Mouse (Mus musculus) forebrain, embryonic 11.5 days (tissue): ENCODE results near the gene Brpf1. TPM values are rescaled to one million over a fixed set of nuclear protein-coding genes. Genes with fewer than 3 reads are reported as not detected.

ENCODE experiments used
- ATAC-seq: fragments of 200-750 bp; cut with Nextera tagmentation; replicated peaks from 2 replicates; pipeline ENCODE4 v1.8.0; 2017; ENCODE audit warnings: moderate TSS enrichment; ENCODE audit not compliant: low FRiP score
- DNase-seq: peaks from one replicate; pipeline ENCODE4 v3.0.0-alpha.2; 2017; ENCODE audit warnings: low spot score
- H3K27ac ChIP-seq: fragments of 300-500 bp; sonication (generic); 2 replicates; pipeline ENCODE4 v1.5.1; 2014; ENCODE audit warnings: low read depth, low read length
- H3K27me3 ChIP-seq: fragments of 300-500 bp; sonication (generic); 2 replicates; pipeline ENCODE4 v1.6.1; 2014; ENCODE audit warnings: mild to moderate bottlenecking, low read length, mixed read lengths; ENCODE audit not compliant: control insufficient read depth, insufficient read depth
- H3K36me3 ChIP-seq: fragments of 300-500 bp; sonication (generic); 2 replicates; pipeline ENCODE4 v1.6.1; 2014; ENCODE audit warnings: mild to moderate bottlenecking, low read length, moderate library complexity, mixed read lengths; ENCODE audit not compliant: control insufficient read depth, insufficient read depth
- H3K4me1 ChIP-seq: fragments of 300-500 bp; sonication (generic); replicated peaks from 2 replicates; pipeline ENCODE4 v1.6.1; 2014; ENCODE audit warnings: low read length, mixed read lengths; ENCODE audit not compliant: control insufficient read depth, insufficient read depth
- H3K4me2 ChIP-seq: fragments of 300-500 bp; sonication (generic); 2 replicates; pipeline ENCODE4 v1.6.1; 2014; ENCODE audit warnings: low read depth, mild to moderate bottlenecking, low read length, moderate library complexity, mixed read lengths; ENCODE audit not compliant: severe bottlenecking
- H3K4me3 ChIP-seq: fragments of 300-500 bp; sonication (generic); 2 replicates; pipeline ENCODE4 v1.5.1; 2014; ENCODE audit warnings: low read depth, low read length
- H3K9ac ChIP-seq: fragments of 300-500 bp; sonication (generic); 2 replicates; pipeline ENCODE4 v1.6.1; 2014; ENCODE audit warnings: low read length
- H3K9me3 ChIP-seq: fragments of 300-500 bp; sonication (generic); 2 replicates; pipeline ENCODE4 v1.6.1; 2016; ENCODE audit warnings: low read length, mixed read lengths; ENCODE audit not compliant: control insufficient read depth
- WGBS: fragments of 180-500 bp; shearing (Covaris S2); extraction: QIAGEN DNeasy Blood & Tissue Kit; methylation state at CpG from one replicate; pipeline ENCODE4 v1.1.7; 2014; 5-methylcytosine and 5-hydroxymethylcytosine counted together
- polyA plus RNA-seq: library from polyadenylated mRNA; unstranded; fragments of >200 nt; fragmentation: Nextera tagmentation; extraction: Ambion mirVana; gene quantifications from 2 replicates; pipeline ENCODE4 v1.2.1, GENCODE M21; 2014

Brpf1 gene
- polyA plus RNA-seq: 31.9 and 35.4 TPM in 2 replicates

DNA sequence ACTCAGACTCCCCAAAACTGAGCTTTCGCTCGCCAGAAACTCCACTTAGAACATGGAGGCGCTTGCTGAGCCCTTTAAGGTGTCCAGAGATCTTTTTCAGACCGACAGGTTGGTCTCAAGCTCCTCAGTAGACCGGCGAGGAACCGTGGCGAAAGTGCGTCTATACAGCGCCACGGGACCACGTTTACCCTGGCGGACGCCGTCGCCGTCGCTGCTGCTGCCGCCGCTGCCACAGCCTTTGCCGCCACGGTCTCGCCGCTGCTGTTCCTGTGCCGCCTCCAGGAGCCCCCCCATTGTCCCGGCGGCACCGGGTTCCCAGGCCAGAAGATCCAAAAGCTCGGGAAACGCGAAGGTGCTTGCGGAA, at the start of gene Brpf1:
Brpf1 (plus strand) TSS at position 152 of the 364 bp plus-strand sequence.
- under 1% methylated on average over 32 of the region's 32 CpGs for WGBS

DNA sequence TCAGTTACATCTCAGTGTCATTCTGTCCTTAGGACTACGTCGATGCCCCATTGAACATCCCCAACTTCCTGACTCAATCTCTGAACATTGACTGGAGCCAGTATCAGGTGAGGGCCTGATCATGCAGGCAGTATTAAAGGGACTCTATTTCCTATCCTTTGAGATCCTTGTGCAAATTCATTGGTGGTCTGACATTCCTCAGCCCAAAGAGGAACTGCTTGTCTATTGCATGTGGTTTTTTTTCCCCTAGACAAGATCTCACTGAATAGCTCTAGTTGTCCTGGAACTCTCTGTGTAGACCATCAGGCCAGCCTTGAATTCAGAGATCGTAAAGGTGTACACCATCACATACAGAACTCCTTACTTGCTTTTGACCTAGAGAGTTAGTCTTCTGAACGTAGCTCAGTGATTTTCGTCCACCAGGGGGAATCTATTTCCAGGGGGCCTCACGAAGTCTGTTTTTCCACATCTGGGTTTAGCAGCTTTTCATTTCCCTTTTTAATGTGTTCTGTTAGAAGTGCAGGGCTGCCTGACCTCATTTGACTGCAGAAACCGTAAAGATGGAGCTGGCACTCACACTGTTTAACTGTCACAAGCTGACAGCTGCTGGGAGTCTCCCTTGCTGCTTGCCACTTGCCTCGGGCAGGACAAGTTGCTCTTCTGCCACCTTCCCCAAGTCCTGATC, 45.6 kb upstream of the Brpf1 start:
- DNase-seq (no peak), ATAC-seq (no peak)
- no peaks in the 10 kb centered on the region; the same call in 1 of the 2 replicates for H3K36me3 ChIP-seq
- no peak overlapping the region for H3K4me3 ChIP-seq
- no peak overlapping the region for H3K27ac ChIP-seq
- no peak overlapping the region for H3K4me2 ChIP-seq
- H3K4me1 ChIP-seq: no peaks in the 10 kb centered on the region
- no peaks in the 10 kb centered on the region for H3K27me3 ChIP-seq
- H3K9ac ChIP-seq: no peak overlapping the region
- H3K9me3 ChIP-seq: no peaks in the 10 kb centered on the region
- WGBS: 89% methylated on average over 8 of the region's 8 CpGs

More for the DNA sequence above, at the start of gene Brpf1:
- ATAC-seq: peak; percentile 69
- Histone ChIP-seq H3K4me1 (peaks cover 6% of the 10 kb centered on the region; the same call in 1 of the 2 replicates), H3K27ac (peak within 1 kb of the TSS; percentile 97), H3K4me2 (peak within 1 kb of the TSS; percentile 99), H3K4me3 (peak within 1 kb of the TSS; percentile 98), H3K9ac (peak within 1 kb of the TSS; percentile 94), H3K9me3 (no peaks in the 10 kb centered on the region), H3K36me3 (no peaks in the 10 kb centered on the region; the same call in 1 of the 2 replicates), H3K27me3 (no peaks in the 10 kb centered on the region)
- peak; percentile 89 for DNase-seq

DNA sequence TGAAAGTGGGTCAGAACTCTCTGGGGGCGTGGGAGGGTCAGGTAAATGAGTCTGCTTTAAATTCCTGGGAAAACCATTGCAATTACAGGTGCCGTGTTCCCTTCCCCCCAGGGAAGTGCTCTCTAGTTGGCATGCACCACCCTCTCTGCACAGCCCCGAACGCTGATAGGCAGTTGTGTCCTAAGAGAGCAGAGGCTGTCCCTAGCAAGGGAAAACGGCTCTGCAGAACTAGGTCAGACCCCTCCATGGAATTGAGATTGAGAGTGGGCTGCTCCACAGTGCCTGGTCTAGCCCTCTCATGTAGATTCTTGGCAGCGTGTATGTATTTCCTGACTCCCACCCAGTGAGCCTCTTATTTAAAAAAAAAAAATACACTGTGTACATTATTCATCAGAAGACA, 43.4 kb upstream of the Brpf1 start:
- H3K9me3 ChIP-seq: no peaks in the 10 kb centered on the region
- no peak overlapping the region for H3K4me2 ChIP-seq
- H3K36me3 ChIP-seq: peaks cover 1% of the 10 kb centered on the region; the same call in 1 of the 2 replicates
- no peaks in the 10 kb centered on the region for H3K27me3 ChIP-seq
- no peak overlapping the region for H3K9ac ChIP-seq
- 93% methylated on average over 6 of the region's 6 CpGs for WGBS
- ATAC-seq (no peak), DNase-seq (no peak)
- H3K4me1 ChIP-seq: no peaks in the 10 kb centered on the region
- H3K27ac ChIP-seq: no peak overlapping the region
- no peak overlapping the region for H3K4me3 ChIP-seq

DNA sequence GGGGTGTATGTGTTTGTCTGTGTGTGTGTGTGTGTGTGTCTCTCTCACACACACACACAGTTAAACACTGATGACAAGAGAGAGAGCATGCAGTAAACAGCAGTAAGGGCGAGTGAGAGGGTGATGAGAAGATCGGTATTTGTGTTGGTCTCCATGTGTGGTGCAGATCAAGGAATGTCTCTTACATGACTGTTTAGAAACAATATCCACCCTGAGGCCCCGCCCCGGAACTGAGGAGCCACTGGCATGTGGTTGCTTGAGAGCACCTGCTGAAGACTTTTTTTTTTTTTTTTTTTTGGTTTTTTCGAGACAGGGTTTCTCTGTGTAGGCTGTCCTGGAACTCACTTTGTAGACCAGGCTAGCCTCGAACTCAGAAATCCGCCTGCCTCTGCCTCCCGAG, 42.5 kb upstream of the Brpf1 start:
- DNase-seq: no peak
- 91% methylated on average over 8 of the region's 8 CpGs for WGBS

DNA sequence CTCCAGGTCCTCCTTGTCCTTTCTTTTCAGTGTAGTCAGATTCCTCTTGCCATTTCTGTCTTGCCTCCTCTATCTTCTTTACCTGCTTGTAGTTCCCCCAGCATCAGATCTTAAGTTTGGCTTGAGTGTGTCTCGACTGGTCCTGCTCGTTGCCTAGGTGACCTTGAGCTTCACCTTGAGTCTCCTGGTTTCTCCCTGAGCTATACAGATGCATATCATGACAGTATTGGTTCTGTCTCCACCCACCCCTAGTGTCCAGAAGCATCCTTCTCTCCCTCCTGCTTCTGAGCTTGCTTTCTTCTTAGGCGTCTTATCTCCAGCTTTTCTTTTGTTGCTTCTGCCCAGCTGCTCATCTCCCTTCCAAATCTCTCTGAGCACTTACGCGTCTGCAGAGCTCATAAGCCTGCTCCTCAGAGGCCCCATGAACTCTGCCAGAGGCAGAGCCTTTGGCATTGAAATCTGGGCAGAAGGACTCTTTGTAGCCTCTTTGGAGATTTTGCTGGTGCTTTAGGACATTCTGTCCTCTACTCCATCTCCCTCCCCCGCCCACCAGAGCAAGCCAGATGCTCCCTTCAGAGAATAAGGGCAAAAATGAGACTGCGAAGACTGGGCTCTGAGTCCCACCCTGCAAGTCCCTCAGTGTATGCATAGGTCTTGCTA, 39.8 kb upstream of the Brpf1 start:
- Histone ChIP-seq H3K27ac (no peak overlapping the region), H3K9me3 (no peaks in the 10 kb centered on the region), H3K4me2 (no peak overlapping the region), H3K4me3 (no peak overlapping the region), H3K9ac (no peak overlapping the region), H3K4me1 (no peaks in the 10 kb centered on the region), H3K27me3 (no peaks in the 10 kb centered on the region), H3K36me3 (peaks cover 4% of the 10 kb centered on the region; the same call in 1 of the 2 replicates)
- WGBS: 89% methylated on average over 7 of the region's 7 CpGs
- ATAC-seq: no peak
- DNase-seq: no peak

More for the DNA sequence above, 42.5 kb upstream of the Brpf1 start:
- Histone ChIP-seq H3K4me3 (no peak overlapping the region), H3K9ac (no peak overlapping the region), H3K4me2 (no peak overlapping the region), H3K27me3 (no peaks in the 10 kb centered on the region), H3K4me1 (no peaks in the 10 kb centered on the region), H3K36me3 (peaks cover 4% of the 10 kb centered on the region; the same call in 1 of the 2 replicates), H3K9me3 (no peaks in the 10 kb centered on the region), H3K27ac (no peak overlapping the region)
- ATAC-seq: no peak

DNA sequence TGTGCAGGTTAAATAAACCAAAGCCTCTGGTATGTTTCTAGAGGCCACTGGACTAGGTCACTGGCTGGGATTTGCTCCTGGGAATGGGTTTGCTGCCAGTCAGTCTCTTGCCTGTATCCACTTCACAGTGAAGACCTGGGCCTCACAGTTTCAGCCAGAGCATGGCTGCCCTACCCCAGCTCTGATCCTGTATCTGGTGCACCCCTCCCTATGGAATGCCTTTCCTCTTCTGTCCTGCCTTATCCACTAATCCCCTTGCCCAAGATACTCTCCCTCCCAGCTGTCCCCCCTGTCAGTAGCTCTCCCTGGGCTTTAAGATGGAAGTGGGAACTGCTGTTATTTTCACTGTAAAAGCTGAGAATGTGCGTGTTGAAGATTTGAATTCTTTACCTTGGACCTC, 38.9 kb upstream of the Brpf1 start:
- 90% methylated on average over 1 of the region's 1 CpGs for WGBS

DNA sequence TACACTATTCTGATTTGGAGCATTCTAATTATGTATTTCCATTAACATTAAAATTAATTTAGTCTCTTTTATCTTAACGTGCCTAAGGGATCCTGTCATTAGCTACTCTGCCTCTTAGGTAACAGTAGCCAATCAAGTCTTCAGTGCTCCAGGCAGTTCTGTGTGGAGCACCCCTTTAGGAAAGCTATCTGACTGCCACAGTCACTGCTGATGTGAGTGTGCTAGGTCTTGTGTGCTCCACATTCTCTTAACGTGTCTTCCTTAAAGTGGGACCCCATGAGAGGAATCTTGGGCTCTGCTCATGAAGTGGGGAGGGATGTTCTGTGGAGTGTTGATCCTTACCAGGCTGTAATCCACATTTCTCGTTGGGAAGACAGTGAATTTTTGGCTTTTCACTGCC, 34.6 kb upstream of the Brpf1 start:
- Histone ChIP-seq H3K4me3 (no peak overlapping the region), H3K27ac (no peak overlapping the region), H3K9ac (no peak overlapping the region), H3K9me3 (no peaks in the 10 kb centered on the region), H3K4me1 (no peaks in the 10 kb centered on the region), H3K4me2 (no peak overlapping the region), H3K27me3 (no peaks in the 10 kb centered on the region), H3K36me3 (peaks cover 4% of the 10 kb centered on the region; the same call in 1 of the 2 replicates)
- WGBS: 82% methylated on average over 3 of the region's 3 CpGs
- ATAC-seq: no peak
- DNase-seq: no peak

More for the DNA sequence above, 38.9 kb upstream of the Brpf1 start:
- no peak overlapping the region for H3K4me2 ChIP-seq
- no peaks in the 10 kb centered on the region for H3K27me3 ChIP-seq
- no peak overlapping the region for H3K27ac ChIP-seq
- ATAC-seq: no peak
- no peaks in the 10 kb centered on the region for H3K4me1 ChIP-seq
- no peak overlapping the region for H3K9ac ChIP-seq
- H3K36me3 ChIP-seq: peaks cover 4% of the 10 kb centered on the region; the same call in 1 of the 2 replicates
- no peak overlapping the region for H3K4me3 ChIP-seq
- H3K9me3 ChIP-seq: no peaks in the 10 kb centered on the region
- no peak for DNase-seq

DNA sequence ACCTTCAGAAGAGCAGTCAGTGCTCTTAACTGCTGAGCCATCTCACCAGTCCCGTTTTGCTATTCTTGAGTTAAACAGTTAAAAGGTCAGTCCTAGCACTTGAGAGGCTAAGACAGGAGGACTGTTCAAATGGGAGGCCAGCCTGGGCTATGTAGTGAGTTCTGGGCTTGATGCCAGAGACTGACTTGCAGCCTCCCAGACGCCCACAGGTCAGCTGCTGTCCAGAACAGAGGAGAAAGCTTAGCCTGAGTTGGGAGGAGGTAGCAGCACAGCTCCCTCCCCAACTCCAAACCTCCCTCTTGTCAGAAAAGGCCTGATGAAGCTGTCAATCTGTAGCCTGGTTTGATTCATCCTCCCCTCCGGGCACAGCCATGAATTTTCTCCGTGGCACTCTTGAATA, 30.1 kb upstream of the Brpf1 start:
- Histone ChIP-seq H3K36me3 (no peaks in the 10 kb centered on the region; the same call in 1 of the 2 replicates), H3K9me3 (no peaks in the 10 kb centered on the region), H3K4me3 (no peak overlapping the region), H3K27me3 (peaks cover 2% of the 10 kb centered on the region; the same call in 1 of the 2 replicates), H3K4me2 (no peak overlapping the region), H3K27ac (no peak overlapping the region), H3K4me1 (no peaks in the 10 kb centered on the region), H3K9ac (no peak overlapping the region)
- DNase-seq (no peak), ATAC-seq (no peak)
- WGBS: 78% methylated on average over 4 of the region's 4 CpGs
